Mouse (Mus musculus) neural tube, embryonic 14.5 days (tissue): ENCODE data around the gene Mcm8. TPM values are rescaled to one million over a fixed set of nuclear protein-coding genes. Genes with fewer than 3 reads are reported as not detected.
A peak's percentile ranks its signal among the peaks of the same experiment; 100 is the strongest.

Experiments
- ATAC-seq: fragments of 200-750 bp; cut with Nextera tagmentation; 2 replicates; pipeline ENCODE4 v1.8.0; 2017; ENCODE audit warnings: low read depth, mild to moderate bottlenecking, moderate TSS enrichment, moderate library complexity
- H3K27ac ChIP-seq: fragments of 300-500 bp; sonication (generic); 2 replicates; pipeline ENCODE4 v1.5.1; 2014; ENCODE audit warnings: low read depth, mild to moderate bottlenecking, control low read depth, low read length, moderate library complexity, mixed read lengths
- H3K27me3 ChIP-seq: fragments of 300-500 bp; sonication (generic); 2 replicates; pipeline ENCODE4 v1.6.1; 2014; ENCODE audit warnings: low read length; ENCODE audit not compliant: control insufficient read depth, insufficient read depth
- H3K36me3 ChIP-seq: fragments of 300-500 bp; sonication (generic); 2 replicates; pipeline ENCODE4 v1.6.1; 2014; ENCODE audit warnings: low read length, mixed read lengths; ENCODE audit not compliant: control insufficient read depth, insufficient read depth
- H3K4me1 ChIP-seq: fragments of 300-500 bp; sonication (generic); 2 replicates; pipeline ENCODE4 v1.6.1; 2014; ENCODE audit warnings: low read length; ENCODE audit not compliant: control insufficient read depth, insufficient read depth
- H3K4me2 ChIP-seq: fragments of 300-500 bp; sonication (generic); 2 replicates; pipeline ENCODE4 v1.6.1; 2014; ENCODE audit warnings: mild to moderate bottlenecking, low read depth, low read length, control low read depth
- H3K4me3 ChIP-seq: fragments of 300-500 bp; sonication (generic); 2 replicates; pipeline ENCODE4 v1.5.1; 2014; ENCODE audit warnings: low read depth, low read length, control low read depth, mixed read lengths
- H3K9ac ChIP-seq: fragments of 300-500 bp; sonication (generic); replicated peaks from 2 replicates; pipeline ENCODE4 v1.6.1; 2014; ENCODE audit warnings: low read depth, mild to moderate bottlenecking, control low read depth, low read length, mixed read lengths
- H3K9me3 ChIP-seq: fragments of 300-500 bp; sonication (generic); 2 replicates; pipeline ENCODE4 v1.6.1; 2016; ENCODE audit warnings: low read length; ENCODE audit not compliant: control insufficient read depth
- WGBS: fragments of 180-500 bp; shearing (Covaris S2); extraction: QIAGEN DNeasy Blood & Tissue Kit; methylation state at CpG from one replicate; pipeline ENCODE4 v1.1.7; 2014; 5-methylcytosine and 5-hydroxymethylcytosine counted together
- polyA plus RNA-seq: library from polyadenylated mRNA; unstranded; fragments of >200 nt; fragmentation: Nextera tagmentation; extraction: Ambion mirVana; gene quantifications from 2 replicates; pipeline ENCODE4 v1.2.1, GENCODE M21; 2014

Gene Mcm8
- polyA plus RNA-seq, 1 experiment from 2014 or later, result 5.7 TPM

- Histone ChIP-seq H3K27me3 (no peaks in the 10 kb centered on the region), H3K9ac (no peak overlapping the region), H3K4me3 (no peak overlapping the region), H3K27ac (no peak overlapping the region), H3K36me3 (no peaks in the 10 kb centered on the region), H3K4me1 (peaks cover 2% of the 10 kb centered on the region; the same call in 1 of the 2 replicates), H3K4me2 (no peak overlapping the region), H3K9me3 (no peaks in the 10 kb centered on the region)
- WGBS, result 93% methylated on average over 4 of the region's 4 CpGs
- ATAC-seq, result no peak
These were observed 25.1 kb downstream of the Mcm8 start for GRCm38 (mm10) chr2:132841071-132841470.

DNA sequence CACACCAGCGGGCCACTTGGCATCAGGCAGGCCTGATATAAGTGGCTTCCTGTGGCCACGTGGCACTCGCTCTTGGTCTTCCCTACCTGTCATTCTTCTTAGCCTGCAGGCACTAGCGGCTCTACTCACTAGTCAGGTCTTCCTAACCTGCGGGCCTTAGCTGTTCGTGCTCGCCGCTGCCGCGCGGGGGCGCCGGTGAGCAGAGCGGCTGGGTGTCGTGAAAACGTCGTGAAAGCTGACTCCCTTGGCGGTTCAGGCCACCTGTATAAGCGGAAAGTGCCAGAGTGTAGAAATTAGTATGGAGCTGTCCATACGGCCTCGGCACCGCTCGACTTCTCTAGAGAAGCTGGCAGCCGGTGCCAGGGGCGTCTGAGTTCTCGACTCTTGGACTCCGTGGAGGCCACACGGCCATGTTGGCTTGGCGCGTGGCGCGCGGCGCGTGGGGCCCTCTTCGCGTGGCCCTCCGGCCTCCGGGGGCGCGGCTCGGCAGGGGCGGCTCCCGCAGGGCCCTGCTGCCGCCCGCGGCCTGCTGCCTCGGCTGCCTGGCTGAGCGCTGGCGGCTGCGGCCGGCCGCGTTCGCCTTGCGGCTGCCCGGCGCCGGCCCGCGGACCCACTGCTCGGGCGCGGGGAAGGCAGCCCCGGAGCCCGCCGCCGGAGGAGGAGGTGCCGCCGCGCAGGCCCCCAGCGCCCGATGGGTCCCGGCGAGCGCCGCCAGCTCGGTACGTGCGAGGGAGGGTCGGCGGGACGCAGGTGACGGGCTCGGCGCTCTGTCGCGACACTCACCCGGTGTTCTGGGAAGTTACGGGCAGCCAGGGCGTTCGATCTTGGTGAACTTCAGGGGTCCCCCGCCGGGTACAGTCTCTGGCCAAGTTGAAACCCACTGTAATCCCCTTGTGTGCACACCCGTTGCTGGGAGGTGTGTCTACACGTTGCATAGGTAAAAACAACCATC is 30.7 kb downstream of the Mcm8 start, which contains the start of gene Crls1:
Crls1 (plus strand) TSS at position 260 of the 952 bp plus-strand sequence.
- Histone ChIP-seq H3K9ac (peak within 1 kb of the TSS; percentile 87), H3K4me3 (peak within 1 kb of the TSS; percentile 91), H3K9me3 (no peaks in the 10 kb centered on the region), H3K27ac (peak within 1 kb of the TSS; percentile 77), H3K4me1 (peaks cover 16% of the 10 kb centered on the region), H3K27me3 (no peaks in the 10 kb centered on the region), H3K4me2 (peak within 1 kb of the TSS; percentile 83), H3K36me3 (peaks cover 10% of the 10 kb centered on the region)
- ATAC-seq, result peak; percentile 95
- WGBS, result 1% methylated on average over 70 of the region's 96 CpGs

GRCm38 (mm10) chr2:132847581-132847980 is 31.6 kb downstream of the Mcm8 start:
- H3K4me2 ChIP-seq, result peak overlapping the region; percentile 83
- H3K4me1 ChIP-seq, result peaks cover 16% of the 10 kb centered on the region
- H3K27ac ChIP-seq, result no peak overlapping the region
- H3K36me3 ChIP-seq, result peaks cover 13% of the 10 kb centered on the region
- no peak for ATAC-seq
- WGBS, result 38% methylated on average over 7 of the region's 7 CpGs
- peak overlapping the region; percentile 91 for H3K4me3 ChIP-seq
- no peaks in the 10 kb centered on the region for H3K27me3 ChIP-seq
- H3K9ac ChIP-seq, result peak overlapping the region; percentile 87
- no peaks in the 10 kb centered on the region for H3K9me3 ChIP-seq

DNA sequence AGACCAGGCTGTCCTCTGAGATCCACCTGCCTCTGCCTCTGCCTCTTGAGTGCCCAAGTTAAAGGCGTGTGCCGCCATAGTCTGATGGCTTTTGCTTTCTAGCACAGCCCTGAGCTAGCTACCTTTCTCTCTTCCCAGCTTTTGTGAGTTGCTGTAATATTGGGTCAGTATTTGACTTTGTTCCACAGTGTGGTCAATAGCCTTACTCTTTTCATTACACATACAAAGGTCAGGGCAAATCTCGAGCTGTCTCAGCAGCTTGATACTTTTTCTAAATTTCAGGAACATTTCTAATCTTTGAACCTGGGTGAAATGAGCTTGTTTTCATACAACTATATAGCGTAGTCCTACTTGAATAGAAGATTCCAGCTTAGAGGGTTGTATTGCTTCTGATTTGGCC is 32.4 kb downstream of the Mcm8 start:
- H3K9me3 ChIP-seq, result no peaks in the 10 kb centered on the region
- H3K36me3 ChIP-seq, result peaks cover 13% of the 10 kb centered on the region
- ATAC-seq, result no peak
- no peak overlapping the region for H3K27ac ChIP-seq
- H3K27me3 ChIP-seq, result no peaks in the 10 kb centered on the region
- H3K4me1 ChIP-seq, result peaks cover 16% of the 10 kb centered on the region
- WGBS, result 92% methylated on average over 4 of the region's 4 CpGs
- H3K9ac ChIP-seq, result no peak overlapping the region
- peak overlapping the region; percentile 83; the same call in 1 of the 2 replicates for H3K4me2 ChIP-seq
- no peak overlapping the region for H3K4me3 ChIP-seq

DNA sequence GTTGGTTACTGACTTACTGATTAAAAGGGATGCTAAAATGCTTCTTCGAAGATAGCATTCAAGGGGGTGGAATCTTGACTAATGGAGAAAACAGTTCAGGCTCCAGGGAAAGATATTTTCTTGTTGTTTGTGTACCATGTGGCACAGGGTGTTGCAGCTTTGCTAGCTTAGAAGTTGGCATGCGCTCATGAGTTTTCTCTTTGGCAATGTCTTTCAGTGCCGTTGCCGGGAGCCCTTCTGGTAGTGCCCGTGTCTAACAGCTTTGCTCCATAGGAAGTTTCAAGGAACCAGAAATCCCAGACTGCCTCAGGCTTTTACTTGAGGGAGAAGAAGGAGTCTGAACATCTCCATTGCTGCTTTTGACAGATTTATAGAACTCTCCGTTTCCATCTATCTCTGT is 33.2 kb downstream of the Mcm8 start:
- H3K4me1 ChIP-seq, result peaks cover 16% of the 10 kb centered on the region
- WGBS, result 86% methylated on average over 6 of the region's 6 CpGs
- H3K36me3 ChIP-seq, result peaks cover 13% of the 10 kb centered on the region
- H3K9ac ChIP-seq, result no peak overlapping the region
- no peaks in the 10 kb centered on the region for H3K27me3 ChIP-seq
- no peak for ATAC-seq
- H3K4me2 ChIP-seq, result no peak overlapping the region
- no peak overlapping the region for H3K27ac ChIP-seq
- no peaks in the 10 kb centered on the region for H3K9me3 ChIP-seq
- H3K4me3 ChIP-seq, result no peak overlapping the region

DNA sequence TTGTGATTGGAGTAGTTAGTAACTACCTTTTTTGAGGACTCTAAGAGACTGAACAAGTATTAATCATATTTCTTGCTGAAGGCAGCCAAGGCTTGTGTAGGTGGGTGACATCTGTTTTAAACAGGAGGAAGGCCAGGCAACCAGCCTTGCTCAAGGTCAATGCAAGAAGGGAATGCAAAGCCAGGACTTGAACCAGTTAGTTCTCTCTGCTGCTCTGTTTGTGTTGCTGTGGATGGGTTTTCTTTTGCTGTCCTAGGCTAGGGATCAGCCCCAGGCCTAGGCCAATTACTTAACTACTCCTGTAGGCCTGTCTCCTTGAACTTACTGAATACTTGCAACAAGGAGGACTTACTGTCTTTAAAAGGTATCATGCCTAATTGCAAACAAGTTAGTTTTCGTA is 37.1 kb downstream of the Mcm8 start:
- Histone ChIP-seq H3K9me3 (no peaks in the 10 kb centered on the region), H3K27me3 (no peaks in the 10 kb centered on the region), H3K9ac (no peak overlapping the region), H3K36me3 (peaks cover 13% of the 10 kb centered on the region), H3K4me3 (no peak overlapping the region), H3K4me1 (peaks cover 4% of the 10 kb centered on the region), H3K27ac (no peak overlapping the region), H3K4me2 (no peak overlapping the region)
- WGBS, result 98% methylated on average over 1 of the region's 1 CpGs
- ATAC-seq, result no peak

- H3K9ac ChIP-seq, result no peak overlapping the region
- 83% methylated on average over 5 of the region's 5 CpGs for WGBS
- no peak for ATAC-seq
- no peak overlapping the region for H3K4me2 ChIP-seq
- no peak overlapping the region for H3K4me3 ChIP-seq
- peaks cover 6% of the 10 kb centered on the region; the same call in 1 of the 2 replicates for H3K36me3 ChIP-seq
- H3K27ac ChIP-seq, result no peak overlapping the region
- H3K9me3 ChIP-seq, result no peaks in the 10 kb centered on the region
- no peaks in the 10 kb centered on the region for H3K4me1 ChIP-seq
- no peaks in the 10 kb centered on the region for H3K27me3 ChIP-seq
These were observed 40.4 kb downstream of the Mcm8 start for GRCm38 (mm10) chr2:132856333-132856732.

- H3K9ac ChIP-seq, result no peak overlapping the region
- peaks cover 6% of the 10 kb centered on the region; the same call in 1 of the 2 replicates for H3K36me3 ChIP-seq
- no peaks in the 10 kb centered on the region for H3K9me3 ChIP-seq
- H3K4me3 ChIP-seq, result no peak overlapping the region
- H3K4me1 ChIP-seq, result no peaks in the 10 kb centered on the region
- no peaks in the 10 kb centered on the region for H3K27me3 ChIP-seq
- no peak overlapping the region for H3K27ac ChIP-seq
- H3K4me2 ChIP-seq, result no peak overlapping the region
- ATAC-seq, result no peak
These were observed 44.5 kb downstream of the Mcm8 start for GRCm38 (mm10) chr2:132860435-132860834.

- H3K27ac ChIP-seq, result no peak overlapping the region
- H3K4me1 ChIP-seq, result no peaks in the 10 kb centered on the region
- H3K4me3 ChIP-seq, result no peak overlapping the region
- no peak for ATAC-seq
- no peak overlapping the region for H3K9ac ChIP-seq
- H3K9me3 ChIP-seq, result no peaks in the 10 kb centered on the region
- H3K4me2 ChIP-seq, result no peak overlapping the region
- 90% methylated on average over 2 of the region's 2 CpGs for WGBS
- no peaks in the 10 kb centered on the region for H3K27me3 ChIP-seq
- peaks cover 6% of the 10 kb centered on the region; the same call in 1 of the 2 replicates for H3K36me3 ChIP-seq
These were observed 45.5 kb downstream of the Mcm8 start for GRCm38 (mm10) chr2:132861456-132861855.
